Mouse (Mus musculus) liver, embryonic 16.5 days (tissue): Measurements from ENCODE around the gene Sema3c. TPM values are rescaled to one million over a fixed set of nuclear protein-coding genes. Genes with fewer than 3 reads are reported as not detected.

ENCODE experiments used
- ATAC-seq: fragments of 200-750 bp; cut with Nextera tagmentation; 2 replicates; pipeline ENCODE4 v1.8.0; 2017; ENCODE audit warnings: low read depth, mild to moderate bottlenecking, moderate number of reproducible peaks, moderate library complexity
- H3K27ac ChIP-seq: fragments of 300-500 bp; sonication (generic); 2 replicates; pipeline ENCODE4 v1.5.1; 2014; ENCODE audit warnings: mild to moderate bottlenecking, low read length
- H3K27me3 ChIP-seq: fragments of 300-500 bp; sonication (generic); 2 replicates; pipeline ENCODE4 v1.6.1; 2014; ENCODE audit warnings: low read depth, low read length, mixed read lengths; ENCODE audit not compliant: control insufficient read depth, insufficient read depth
- H3K36me3 ChIP-seq: fragments of 300-500 bp; sonication (generic); 2 replicates; pipeline ENCODE4 v1.6.1; 2014; ENCODE audit warnings: mild to moderate bottlenecking; ENCODE audit not compliant: control insufficient read depth, insufficient read depth
- H3K4me1 ChIP-seq: fragments of 300-500 bp; sonication (generic); 2 replicates; pipeline ENCODE4 v1.6.1; 2014; ENCODE audit warnings: low read depth, low read length, mixed read lengths; ENCODE audit not compliant: control insufficient read depth
- H3K4me2 ChIP-seq: fragments of 300-500 bp; sonication (generic); 2 replicates; pipeline ENCODE4 v1.6.1; 2014; ENCODE audit warnings: low read depth, low read length, mixed read lengths
- H3K4me3 ChIP-seq: fragments of 300-500 bp; sonication (generic); 2 replicates; pipeline ENCODE4 v1.5.1; 2014; ENCODE audit warnings: low read depth, mild to moderate bottlenecking, low read length
- H3K9ac ChIP-seq: fragments of 300-500 bp; sonication (generic); 2 replicates; pipeline ENCODE4 v1.6.1; 2014; ENCODE audit warnings: low read depth, low read length
- H3K9me3 ChIP-seq: fragments of 300-500 bp; sonication (generic); replicated peaks from 2 replicates; pipeline ENCODE4 v1.6.1; 2016; ENCODE audit warnings: low read length; ENCODE audit not compliant: control insufficient read depth
- WGBS: fragments of 180-500 bp; shearing (Covaris S2); extraction: QIAGEN DNeasy Blood & Tissue Kit; methylation state at CpG from one replicate; pipeline ENCODE4 v1.1.7; 2014; ENCODE audit not compliant: insufficient replicate concordance; 5-methylcytosine and 5-hydroxymethylcytosine counted together
- polyA plus RNA-seq: library from polyadenylated mRNA; unstranded; fragments of >200 nt; fragmentation: Nextera tagmentation; extraction: Ambion mirVana; gene quantifications from 2 replicates; pipeline ENCODE4 v1.2.1, GENCODE M21; 2015

The Sema3c gene
- polyA plus RNA-seq, 1 experiment from 2014 or later = 1.3 TPM

DNA sequence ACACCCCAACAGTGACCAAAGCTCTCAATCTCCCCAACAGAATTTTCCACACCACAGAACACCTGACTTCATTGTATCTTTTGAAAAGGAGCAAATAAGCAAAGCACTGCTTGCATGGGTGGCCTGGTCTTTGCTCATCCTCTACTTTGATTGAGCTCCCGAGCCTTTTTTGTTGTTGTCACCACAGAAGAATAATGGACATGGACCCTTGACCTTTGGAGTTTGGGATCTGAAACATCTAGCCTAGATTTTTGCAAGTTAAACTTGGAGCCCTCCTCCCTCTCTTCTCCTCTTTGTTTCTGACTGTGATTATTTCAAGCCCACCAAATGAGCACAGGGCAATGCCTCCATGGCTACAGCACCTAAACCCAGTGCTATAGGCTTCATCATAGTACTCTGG, 54.5 kb downstream of the Sema3c start:
- H3K27me3 ChIP-seq = no peaks in the 10 kb centered on the region
- WGBS = 35% methylated on average over 1 of the region's 1 CpGs
- H3K9me3 ChIP-seq = no peaks in the 10 kb centered on the region
- no peak overlapping the region for H3K9ac ChIP-seq
- no peaks in the 10 kb centered on the region for H3K4me1 ChIP-seq
- no peak overlapping the region for H3K27ac ChIP-seq
- H3K4me2 ChIP-seq = no peak overlapping the region
- ATAC-seq = no peak
- no peak overlapping the region for H3K4me3 ChIP-seq
- H3K36me3 ChIP-seq = no peaks in the 10 kb centered on the region

DNA sequence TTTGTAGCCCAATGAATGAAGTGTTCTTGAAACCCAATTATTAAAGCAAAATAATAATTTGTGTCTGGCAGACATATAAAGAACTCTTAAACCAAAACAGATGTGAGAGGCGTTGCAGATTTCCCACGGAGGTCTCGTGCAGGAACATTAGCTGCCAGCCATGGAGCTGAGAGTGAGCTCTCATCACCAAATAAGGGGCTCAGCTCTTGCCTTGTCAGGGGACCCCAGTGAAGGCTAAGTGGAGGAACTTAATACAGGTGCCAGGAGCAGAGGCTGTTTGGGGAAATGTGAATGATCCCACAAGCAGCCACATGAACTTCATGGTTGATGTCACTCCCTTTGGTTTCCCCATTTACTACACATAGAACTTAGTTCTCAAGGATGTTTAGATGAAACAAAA, 55.5 kb downstream of the Sema3c start:
- no peak overlapping the region for H3K4me2 ChIP-seq
- H3K9ac ChIP-seq = no peak overlapping the region

DNA sequence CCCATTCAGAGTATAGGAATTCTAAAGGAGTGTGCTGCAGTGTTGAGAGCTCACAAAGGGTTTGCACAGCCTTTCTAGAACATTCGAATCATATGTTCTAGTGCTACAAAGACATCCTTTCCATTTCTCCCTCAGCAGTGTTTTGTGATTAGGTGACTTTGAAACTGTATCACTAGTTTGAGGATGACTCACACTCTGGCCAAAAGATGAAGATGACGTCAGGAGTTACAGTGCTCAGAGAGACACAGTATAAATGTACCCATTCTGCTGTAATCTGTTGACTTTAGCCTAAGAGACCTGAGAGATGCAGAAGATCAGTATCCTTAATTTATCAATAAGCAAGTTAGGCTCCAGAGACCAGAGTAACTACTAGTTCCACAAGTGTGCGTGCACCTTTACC, 65.4 kb downstream of the Sema3c start:
- no peak overlapping the region for H3K4me3 ChIP-seq
- H3K4me2 ChIP-seq = no peak overlapping the region
- no peak overlapping the region for H3K9ac ChIP-seq
- H3K9me3 ChIP-seq = no peaks in the 10 kb centered on the region
- H3K27me3 ChIP-seq = no peaks in the 10 kb centered on the region
- WGBS = 55% methylated on average over 3 of the region's 3 CpGs
- ATAC-seq = no peak
- H3K27ac ChIP-seq = no peak overlapping the region
- no peaks in the 10 kb centered on the region for H3K36me3 ChIP-seq
- no peaks in the 10 kb centered on the region for H3K4me1 ChIP-seq

More for the DNA sequence above, 55.5 kb downstream of the Sema3c start:
- Histone ChIP-seq H3K9me3 (no peaks in the 10 kb centered on the region), H3K4me1 (no peaks in the 10 kb centered on the region), H3K36me3 (no peaks in the 10 kb centered on the region), H3K4me3 (no peak overlapping the region), H3K27me3 (no peaks in the 10 kb centered on the region), H3K27ac (no peak overlapping the region)
- WGBS = 67% methylated on average over 3 of the region's 3 CpGs
- ATAC-seq = no peak

DNA sequence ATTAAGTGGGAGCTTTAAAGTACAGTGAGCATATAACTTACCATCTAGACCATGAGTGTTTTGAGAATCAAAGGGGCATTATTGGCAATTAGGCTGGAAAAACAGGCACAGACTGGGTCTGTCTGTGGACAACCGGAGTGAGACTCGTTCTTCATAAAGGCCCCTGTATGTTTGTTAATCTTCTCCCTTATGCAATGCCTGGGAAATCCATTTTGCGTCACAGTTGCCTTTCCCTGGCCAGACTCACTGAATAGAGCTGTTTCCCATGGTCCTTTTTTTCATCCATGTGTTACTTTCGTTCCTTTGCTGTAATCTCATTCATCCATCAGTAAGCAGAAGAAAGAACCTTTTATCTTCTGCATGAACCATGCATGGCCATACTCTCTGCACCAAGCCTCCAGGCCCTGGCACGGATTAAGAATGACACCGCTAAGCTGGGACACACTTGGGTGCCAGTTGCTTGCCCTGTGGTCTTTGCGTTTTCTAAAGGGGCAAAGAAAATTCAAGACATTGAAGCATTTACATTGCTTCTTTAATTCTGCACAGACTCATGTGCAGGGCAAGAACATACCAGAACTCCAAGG, 73.7 kb downstream of the Sema3c start:
- Histone ChIP-seq H3K4me3 (no peak overlapping the region), H3K4me1 (no peaks in the 10 kb centered on the region), H3K27ac (no peak overlapping the region), H3K36me3 (no peaks in the 10 kb centered on the region), H3K27me3 (no peaks in the 10 kb centered on the region), H3K4me2 (no peak overlapping the region), H3K9me3 (no peaks in the 10 kb centered on the region), H3K9ac (no peak overlapping the region)
- WGBS = 59% methylated on average over 7 of the region's 7 CpGs
- no peak for ATAC-seq

DNA sequence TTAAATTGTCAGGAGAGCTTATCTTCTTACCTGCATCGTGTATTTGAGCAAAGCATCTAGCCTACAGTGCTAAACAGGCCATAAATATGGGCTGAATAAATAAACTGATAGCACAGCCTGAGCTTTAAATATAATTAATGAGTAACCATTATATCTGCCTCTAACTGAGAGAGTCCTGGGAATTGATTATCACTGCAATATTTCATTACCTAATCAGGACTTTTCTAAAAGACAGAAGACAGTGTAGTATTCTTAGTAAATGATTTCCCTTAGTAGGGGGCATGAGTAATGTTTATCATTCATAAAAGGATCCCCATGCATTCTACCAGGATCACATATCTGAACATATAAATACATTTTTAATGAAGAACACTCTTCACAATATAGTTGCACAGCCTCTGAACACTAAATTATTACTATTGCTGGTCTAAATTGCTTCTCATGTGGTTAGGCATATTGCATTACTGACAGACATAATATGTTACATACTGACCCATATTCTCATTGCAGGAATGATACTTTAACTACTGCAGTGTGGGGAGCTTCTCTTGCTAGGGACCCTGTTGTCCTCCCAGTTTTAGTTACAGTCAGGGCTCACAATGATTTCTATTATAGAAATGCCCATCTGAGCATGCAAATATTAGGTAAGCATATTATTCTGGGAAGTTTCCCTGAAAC, 74.9 kb downstream of the Sema3c start:
- Histone ChIP-seq H3K9ac (no peak overlapping the region), H3K9me3 (no peaks in the 10 kb centered on the region), H3K27ac (no peak overlapping the region), H3K4me2 (no peak overlapping the region), H3K27me3 (no peaks in the 10 kb centered on the region), H3K36me3 (no peaks in the 10 kb centered on the region), H3K4me3 (no peak overlapping the region), H3K4me1 (no peaks in the 10 kb centered on the region)
- no peak for ATAC-seq
- WGBS = 5% methylated on average over 1 of the region's 1 CpGs

DNA sequence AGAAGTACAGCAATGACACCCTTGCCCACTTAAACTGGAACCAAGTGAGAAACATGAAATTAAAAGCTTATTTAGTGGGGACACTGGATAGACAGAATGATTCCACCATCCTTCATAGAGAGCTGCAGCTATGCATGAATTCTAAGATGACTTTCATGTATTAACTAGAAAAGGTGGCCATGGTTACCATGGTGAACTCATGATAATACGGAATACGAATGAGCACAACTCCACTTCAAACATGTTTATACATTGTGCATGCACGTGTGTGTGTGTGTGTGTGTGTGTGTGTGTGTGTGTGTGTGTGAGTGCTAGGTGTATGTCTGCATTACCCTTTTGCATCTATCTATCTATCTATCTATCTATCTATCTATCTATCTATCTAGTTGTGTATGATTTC, 87.1 kb downstream of the Sema3c start:
- no peak overlapping the region for H3K9ac ChIP-seq
- H3K27me3 ChIP-seq = no peaks in the 10 kb centered on the region
- no peaks in the 10 kb centered on the region for H3K36me3 ChIP-seq
- no peak for ATAC-seq
- H3K9me3 ChIP-seq = no peaks in the 10 kb centered on the region
- H3K27ac ChIP-seq = no peak overlapping the region
- 52% methylated on average over 3 of the region's 3 CpGs for WGBS
- H3K4me1 ChIP-seq = no peaks in the 10 kb centered on the region
- no peak overlapping the region for H3K4me3 ChIP-seq
- no peak overlapping the region for H3K4me2 ChIP-seq

DNA sequence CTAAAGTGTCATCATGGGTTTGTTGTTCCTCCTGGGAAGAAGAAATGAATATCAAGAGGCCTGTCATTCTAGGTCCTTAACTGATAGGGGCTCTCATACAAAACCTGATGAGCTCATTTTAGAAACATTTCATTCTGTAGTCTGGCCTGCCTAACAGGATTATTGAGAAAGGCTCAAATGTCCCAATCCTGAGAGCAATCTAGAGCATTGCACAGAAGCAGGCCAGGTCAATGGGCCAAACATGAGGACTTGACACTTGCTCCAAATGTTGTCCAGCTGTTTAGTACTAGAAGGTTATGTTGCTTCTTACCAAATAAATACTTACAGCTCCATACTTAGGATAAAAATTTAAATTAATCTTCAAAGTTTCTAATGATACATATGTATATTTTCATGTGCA, 97.3 kb downstream of the Sema3c start:
- H3K9me3 ChIP-seq = no peaks in the 10 kb centered on the region
- H3K9ac ChIP-seq = no peak overlapping the region
- no peak for ATAC-seq
- no peak overlapping the region for H3K4me2 ChIP-seq
- H3K4me3 ChIP-seq = no peak overlapping the region
- no peak overlapping the region for H3K27ac ChIP-seq
- H3K4me1 ChIP-seq = no peaks in the 10 kb centered on the region
- H3K36me3 ChIP-seq = no peaks in the 10 kb centered on the region
- no peaks in the 10 kb centered on the region for H3K27me3 ChIP-seq

DNA sequence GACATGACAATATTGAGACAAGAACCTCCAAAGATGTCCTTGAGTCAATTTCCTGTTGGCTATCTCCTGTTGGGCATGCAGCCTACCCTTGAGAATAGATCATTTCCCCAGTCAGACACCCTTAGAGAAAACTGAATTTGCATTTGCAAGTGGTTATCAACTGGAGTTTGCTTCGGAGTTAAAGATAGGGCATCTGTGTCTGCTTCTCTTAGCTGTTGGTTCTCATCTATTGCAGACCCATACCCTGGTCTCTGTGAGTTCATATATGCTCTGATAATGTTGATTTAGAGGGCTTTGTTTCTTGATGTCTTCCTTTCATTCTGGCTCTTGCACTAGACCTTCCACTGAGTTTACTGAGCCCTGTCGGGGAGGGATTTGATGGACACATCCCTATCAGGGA, 106.8 kb downstream of the Sema3c start:
- WGBS = 57% methylated on average over 2 of the region's 2 CpGs
- Histone ChIP-seq H3K27me3 (no peaks in the 10 kb centered on the region), H3K9ac (no peak overlapping the region), H3K36me3 (no peaks in the 10 kb centered on the region), H3K27ac (no peak overlapping the region), H3K4me3 (no peak overlapping the region), H3K9me3 (no peaks in the 10 kb centered on the region), H3K4me1 (no peaks in the 10 kb centered on the region), H3K4me2 (no peak overlapping the region)
- ATAC-seq = no peak

DNA sequence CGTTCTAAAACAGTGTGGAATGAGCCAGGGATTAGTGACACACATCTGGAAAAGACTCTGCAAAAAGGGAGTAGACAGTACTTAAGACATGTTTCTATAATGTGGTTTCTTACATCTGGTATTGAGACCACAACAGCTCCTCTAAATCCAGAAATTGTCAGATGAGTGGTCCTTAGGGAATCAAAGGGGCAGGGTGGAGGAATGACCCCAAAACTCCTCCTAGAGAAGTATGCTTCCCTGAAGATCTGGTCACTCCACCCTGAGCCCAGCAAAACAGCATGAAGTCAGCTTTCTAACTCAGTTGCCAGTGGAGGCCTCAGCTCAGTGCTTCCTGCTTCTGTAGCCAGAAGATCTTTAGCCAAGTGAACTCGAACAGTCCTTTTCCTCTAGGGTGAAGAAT, 115.0 kb downstream of the Sema3c start:
- Histone ChIP-seq H3K36me3 (no peaks in the 10 kb centered on the region), H3K4me2 (no peak overlapping the region), H3K27me3 (no peaks in the 10 kb centered on the region), H3K9me3 (no peaks in the 10 kb centered on the region), H3K9ac (no peak overlapping the region), H3K4me3 (no peak overlapping the region), H3K4me1 (no peaks in the 10 kb centered on the region), H3K27ac (no peak overlapping the region)
- WGBS = 37% methylated on average over 2 of the region's 2 CpGs
- ATAC-seq = no peak
